Mouse (Mus musculus) heart, adult 2 months (tissue): ENCODE data around the gene Serpinb11. TPM values are rescaled to one million over a fixed set of nuclear protein-coding genes. Genes with fewer than 3 reads are reported as not detected.

Source experiments
- DNase-seq, 2 experiments: peaks; one replicate each; pipeline ENCODE4 v3.0.0; 2021
- H3K27ac ChIP-seq: fragments of 200-600 bp; 2 replicates; pipeline ENCODE4 v1.8.1; 2022
- H3K27me3 ChIP-seq: fragments of 200-500 bp; 2 replicates; pipeline ENCODE4 v1.6.1; 2012; ENCODE audit warnings: mild to moderate bottlenecking, low read length, inconsistent platforms, mixed read lengths; ENCODE audit not compliant: control insufficient read depth, insufficient read depth
- H3K36me3 ChIP-seq: fragments of 200-500 bp; 2 replicates; pipeline ENCODE4 v1.6.1; 2012; ENCODE audit warnings: low read length, inconsistent platforms; ENCODE audit not compliant: control insufficient read depth, insufficient read depth
- H3K4me1 ChIP-seq: fragments of 200-500 bp; 2 replicates; pipeline ENCODE4 v1.6.1; 2011; ENCODE audit warnings: low read length; ENCODE audit not compliant: control insufficient read depth, insufficient read depth
- H3K4me3 ChIP-seq: fragments of 200-600 bp; 2 replicates; pipeline ENCODE4 v1.8.1; 2022
- H3K79me2 ChIP-seq: fragments of 200-500 bp; replicated peaks from 2 replicates; pipeline ENCODE4 v1.6.1; 2012; ENCODE audit warnings: mild to moderate bottlenecking, inconsistent platforms, low read length, moderate library complexity, mixed read lengths; ENCODE audit not compliant: control insufficient read depth, insufficient read depth
- H3K9ac ChIP-seq: fragments of 200-500 bp; 2 replicates; pipeline ENCODE4 v1.6.1; 2012; ENCODE audit warnings: low read depth, mild to moderate bottlenecking, control low read depth, inconsistent platforms, low read length, mixed read lengths
- CTCF ChIP-seq: fragments of 200-600 bp; IDR thresholded peaks from 2 replicates; pipeline ENCODE4 v1.8.1; 2022; ENCODE audit warnings: antibody characterized with exemption, mild to moderate bottlenecking, moderate library complexity
- EP300 ChIP-seq: fragments of 200-500 bp; IDR thresholded peaks from 2 replicates; pipeline ENCODE4 v1.6.1; 2011; ENCODE audit warnings: low read depth, low read length, control low read depth; ENCODE audit not compliant: insufficient read depth
- POLR2A ChIP-seq: fragments of 200-500 bp; IDR thresholded peaks from 2 replicates; pipeline ENCODE4 v1.6.1; 2011; ENCODE audit warnings: mild to moderate bottlenecking, low read depth, low read length, control low read depth; ENCODE audit not compliant: insufficient read depth
- WGBS: fragments of 180-500 bp; shearing (Covaris S2); methylation state at CpG from one replicate; pipeline ENCODE4 v1.1.7; 2018; 5-methylcytosine and 5-hydroxymethylcytosine counted together
- intact Hi-C: fragments of 180-260 bp; cut with DNase I; formaldehyde crosslinking; loops from one replicate; pipeline ENCODE4 v1.15.1; 2025
- long read RNA-seq: library from polyadenylated mRNA; stranded (forward); transcript quantifications from one replicate; pipeline ENCODE4 v2.0.0, GENCODE M21; 2021
- polyA plus RNA-seq: library from polyadenylated mRNA; depleted of rRNA; stranded (reverse); fragments of >200 nt; gene quantifications from 2 replicates; pipeline ENCODE4 v1.2.3, GENCODE M21; 2012; rRNA removed
- total RNA-seq, 2 experiments: library from RNA; stranded (reverse); gene quantifications; 2 replicates each; pipeline ENCODE4 v1.2.3; 2021

Gene Serpinb11
- total RNA-seq (not detected), polyA plus RNA-seq (not detected in 2 replicates)
- long read RNA-seq, result 0 reads

DNA sequence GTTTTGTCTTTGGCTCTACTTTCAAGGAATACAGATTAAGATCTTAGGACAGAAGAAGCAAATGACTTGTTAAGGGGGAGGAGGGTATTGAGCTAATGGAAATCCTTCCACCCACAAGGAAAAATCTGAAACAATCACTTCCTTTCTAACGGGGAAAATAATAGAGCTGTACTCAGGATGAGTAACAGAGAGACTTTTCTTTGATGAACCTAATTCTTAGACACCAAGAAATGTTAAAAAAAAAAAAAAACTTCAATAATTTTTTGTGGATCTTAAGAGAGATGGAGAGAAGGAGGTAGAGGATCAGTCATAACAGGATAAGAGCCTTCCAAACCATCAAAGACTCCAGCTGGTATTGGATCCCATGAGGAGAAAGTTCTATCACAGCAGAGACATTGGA is at the start of gene Serpinb11:
Gene Serpinb11, plus strand, starts transcription at position 301 of the 400 bp plus-strand sequence.
- TF ChIP-seq EP300 (no peak), CTCF (no peak), POLR2A (no peak)
- Histone ChIP-seq H3K36me3 (no peaks in the 10 kb centered on the region), H3K27ac (no peak within 1 kb of the TSS), H3K9ac (no peak within 1 kb of the TSS), H3K79me2 (no peaks in the 10 kb centered on the region), H3K27me3 (no peaks in the 10 kb centered on the region), H3K4me3 (no peak within 1 kb of the TSS), H3K4me1 (no peaks in the 10 kb centered on the region)
- 33% methylated on average over 1 of the region's 1 CpGs for WGBS
- intact Hi-C loops, result no loop called here
- no peak for DNase-seq

DNA sequence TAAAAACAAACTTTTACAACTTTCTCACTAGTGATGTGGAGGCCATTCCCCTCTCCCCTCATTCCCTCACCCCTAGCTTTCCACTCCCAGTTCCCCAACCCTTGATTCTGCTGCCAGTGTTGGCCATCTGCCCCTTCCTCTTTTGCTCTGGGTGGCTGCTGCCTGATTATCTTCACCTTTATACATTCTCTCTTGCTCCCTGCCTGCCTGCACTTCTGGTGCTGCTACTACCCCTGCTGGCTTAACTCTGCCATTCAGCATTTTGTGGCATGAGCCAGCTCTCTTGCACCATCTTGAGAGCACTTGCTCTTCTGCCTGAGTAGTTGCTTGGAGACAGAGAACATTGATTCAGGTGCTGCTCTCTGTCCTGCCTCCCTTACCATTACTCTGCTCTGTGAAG is 15.0 kb upstream of the Serpinb11 start:
- Histone ChIP-seq H3K36me3 (no peaks in the 10 kb centered on the region), H3K4me1 (no peaks in the 10 kb centered on the region), H3K27me3 (no peaks in the 10 kb centered on the region), H3K79me2 (no peaks in the 10 kb centered on the region), H3K27ac (no peak overlapping the region), H3K9ac (no peak overlapping the region), H3K4me3 (no peak overlapping the region)
- intact Hi-C loops, result no loop called here
- DNase-seq, result no peak
- TF ChIP-seq EP300 (no peak), CTCF (no peak), POLR2A (no peak)

DNA sequence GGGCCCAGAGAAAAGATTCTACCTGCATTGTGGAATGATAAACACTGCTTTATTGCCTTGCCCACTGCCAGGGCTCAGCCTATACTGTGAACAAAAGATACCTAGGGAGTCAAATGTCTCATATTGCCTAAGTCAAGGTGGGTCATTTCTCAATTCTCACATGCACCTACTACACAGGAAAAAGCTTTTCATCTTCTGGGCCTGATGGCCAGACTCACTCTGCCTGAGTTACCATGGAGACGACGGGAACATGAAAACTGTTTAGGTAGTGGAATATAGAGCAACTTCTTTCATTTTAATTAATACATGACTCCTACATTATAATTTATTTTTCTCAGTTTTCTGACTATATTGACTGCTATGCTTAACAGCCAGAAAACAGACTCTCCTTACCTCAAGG is 14.2 kb upstream of the Serpinb11 start:
- no peak overlapping the region for H3K4me3 ChIP-seq
- no peak overlapping the region for H3K9ac ChIP-seq
- intact Hi-C loops, result no loop called here
- H3K36me3 ChIP-seq, result no peaks in the 10 kb centered on the region
- DNase-seq, result no peak
- no peak overlapping the region for H3K27ac ChIP-seq
- no peaks in the 10 kb centered on the region for H3K4me1 ChIP-seq
- no peaks in the 10 kb centered on the region for H3K79me2 ChIP-seq
- TF ChIP-seq EP300, result no peak
- no peak for TF ChIP-seq CTCF
- no peak for TF ChIP-seq POLR2A
- 93% methylated on average over 2 of the region's 2 CpGs for WGBS
- no peaks in the 10 kb centered on the region for H3K27me3 ChIP-seq

DNA sequence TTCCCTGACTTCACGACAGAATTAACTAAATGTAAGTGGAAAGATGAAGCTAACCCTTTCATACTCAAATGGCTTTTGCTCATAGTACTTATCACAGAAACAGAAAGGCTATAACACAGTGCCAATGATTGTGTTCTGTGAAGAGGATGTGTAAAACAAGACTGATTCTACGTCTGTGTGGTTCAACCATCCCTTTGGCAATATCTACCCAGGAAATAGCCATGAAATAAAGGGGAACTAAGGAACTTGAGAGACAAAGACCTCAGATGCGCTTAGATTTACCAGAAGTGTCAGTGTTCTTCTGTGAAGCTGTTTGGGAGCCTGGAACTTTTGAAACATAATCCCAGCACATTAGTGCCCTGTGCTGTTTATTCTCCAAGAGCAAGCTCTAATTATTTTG is 10.6 kb upstream of the Serpinb11 start:
- Histone ChIP-seq H3K9ac (no peak overlapping the region), H3K4me3 (no peak overlapping the region), H3K79me2 (no peaks in the 10 kb centered on the region), H3K36me3 (no peaks in the 10 kb centered on the region), H3K27me3 (no peaks in the 10 kb centered on the region), H3K27ac (no peak overlapping the region), H3K4me1 (no peaks in the 10 kb centered on the region)
- no peak for DNase-seq
- TF ChIP-seq EP300 (no peak), CTCF (no peak), POLR2A (no peak)
- intact Hi-C loops, result no loop called here
- WGBS, result 49% methylated on average over 3 of the region's 3 CpGs

DNA sequence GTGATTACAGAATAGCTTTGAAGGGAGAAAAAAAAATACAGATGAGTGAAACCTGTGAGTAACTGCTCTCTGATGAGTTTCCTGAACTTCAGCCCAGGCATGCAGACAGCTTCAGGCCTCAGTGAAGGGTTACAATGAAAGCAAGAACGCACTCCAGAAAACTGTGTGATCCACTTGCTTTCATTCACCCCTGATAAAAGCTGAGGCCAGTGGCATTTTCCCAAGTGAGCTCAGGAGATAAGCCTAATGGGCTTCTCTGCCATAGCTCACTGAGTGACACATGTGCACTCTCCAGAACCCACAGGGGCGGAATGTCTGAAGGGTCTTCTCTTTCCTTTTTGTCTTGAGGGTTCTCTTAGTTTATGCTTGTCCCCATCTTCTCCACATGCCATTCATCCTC is 9.9 kb upstream of the Serpinb11 start:
- no peak for DNase-seq
- H3K36me3 ChIP-seq, result no peaks in the 10 kb centered on the region
- intact Hi-C loops, result no loop called here
- TF ChIP-seq CTCF (no peak), POLR2A (no peak)
- H3K4me3 ChIP-seq, result no peak overlapping the region
- no peaks in the 10 kb centered on the region for H3K4me1 ChIP-seq
- H3K27ac ChIP-seq, result no peak overlapping the region
- WGBS, result 23% methylated on average over 2 of the region's 2 CpGs
- H3K9ac ChIP-seq, result no peak overlapping the region
- no peaks in the 10 kb centered on the region for H3K79me2 ChIP-seq
- no peaks in the 10 kb centered on the region for H3K27me3 ChIP-seq

DNA sequence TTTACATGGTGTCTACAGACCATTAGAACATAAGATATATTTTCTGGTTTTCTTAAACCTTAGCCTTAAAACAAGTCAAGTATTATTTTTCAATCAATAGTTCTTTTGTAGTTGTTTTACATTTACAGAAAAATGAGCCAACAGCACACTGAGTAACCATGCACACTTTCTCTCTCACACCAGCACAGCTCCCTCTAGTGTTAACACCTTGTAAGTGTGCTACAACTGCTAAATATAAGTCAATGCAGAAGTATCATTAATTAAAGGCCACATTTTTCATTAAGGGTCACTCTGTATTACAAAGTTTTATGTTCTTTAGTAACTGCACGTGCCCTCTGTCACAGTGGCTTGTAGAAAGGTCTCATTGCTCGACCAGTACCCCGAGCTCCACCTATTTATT is 8.0 kb upstream of the Serpinb11 start:
- H3K9ac ChIP-seq, result no peak overlapping the region
- no peak for TF ChIP-seq POLR2A
- TF ChIP-seq CTCF, result peak; percentile 43
- 39% methylated on average over 3 of the region's 3 CpGs for WGBS

DNA sequence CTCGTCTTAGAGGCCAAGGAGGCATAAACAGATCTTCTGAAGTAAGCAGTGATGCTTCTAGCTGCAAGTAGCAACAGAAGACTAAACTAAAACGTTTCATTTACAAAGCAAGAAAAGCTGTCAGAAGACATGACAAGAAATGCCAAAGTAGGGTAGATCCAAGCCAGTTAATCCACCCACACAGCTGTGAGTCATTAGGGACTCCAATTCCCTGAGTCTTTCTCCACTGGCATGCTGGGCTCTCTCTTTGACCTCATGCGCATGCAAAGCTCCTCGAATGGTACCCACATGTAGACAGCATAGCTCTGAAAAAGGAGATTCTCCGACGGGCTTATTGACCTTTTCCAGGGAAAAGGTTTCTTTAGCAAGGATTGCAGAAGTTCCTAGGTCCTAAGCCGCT is 5.0 kb downstream of the Serpinb11 start:
- Histone ChIP-seq H3K79me2 (no peaks in the 10 kb centered on the region), H3K4me3 (no peak overlapping the region), H3K27ac (no peak overlapping the region), H3K27me3 (no peaks in the 10 kb centered on the region), H3K9ac (no peak overlapping the region), H3K36me3 (no peaks in the 10 kb centered on the region), H3K4me1 (no peaks in the 10 kb centered on the region)
- 61% methylated on average over 7 of the region's 7 CpGs for WGBS
- DNase-seq, result no peak
- intact Hi-C loops, result no loop called here
- TF ChIP-seq EP300, result no peak
- TF ChIP-seq CTCF, result no peak
- TF ChIP-seq POLR2A, result no peak

More for the DNA sequence above, 8.0 kb upstream of the Serpinb11 start:
- Histone ChIP-seq H3K27me3 (no peaks in the 10 kb centered on the region), H3K4me3 (no peak overlapping the region), H3K36me3 (no peaks in the 10 kb centered on the region), H3K4me1 (no peaks in the 10 kb centered on the region), H3K27ac (no peak overlapping the region), H3K79me2 (no peaks in the 10 kb centered on the region)
- no peak for DNase-seq
- intact Hi-C loops, result no loop called here
